Mouse (Mus musculus) liver, embryonic 13.5 days (tissue): ENCODE data around the gene Ptpro. TPM values are rescaled to one million over a fixed set of nuclear protein-coding genes. Genes with fewer than 3 reads are reported as not detected.

Experiments used
- ATAC-seq: fragments of 200-750 bp; cut with Nextera tagmentation; 2 replicates; pipeline ENCODE4 v1.8.0; 2017; ENCODE audit warnings: low read depth, mild to moderate bottlenecking, moderate number of reproducible peaks, moderate library complexity
- DNase-seq: peaks from one replicate; pipeline ENCODE4 v3.0.0; 2022
- H3K27ac ChIP-seq: fragments of 300-500 bp; sonication (generic); 2 replicates; pipeline ENCODE4 v1.5.1; 2015; ENCODE audit warnings: moderate library complexity, mild to moderate bottlenecking, inconsistent platforms
- H3K27me3 ChIP-seq: fragments of 300-500 bp; sonication (generic); 2 replicates; pipeline ENCODE4 v1.6.1; 2015; ENCODE audit warnings: mild to moderate bottlenecking, inconsistent platforms
- H3K36me3 ChIP-seq: fragments of 300-500 bp; sonication (generic); 2 replicates; pipeline ENCODE4 v1.6.1; 2015; ENCODE audit warnings: mild to moderate bottlenecking, inconsistent platforms
- H3K4me1 ChIP-seq: fragments of 300-500 bp; sonication (generic); replicated peaks from 2 replicates; pipeline ENCODE4 v1.6.1; 2015; ENCODE audit warnings: inconsistent platforms
- H3K4me2 ChIP-seq: fragments of 300-500 bp; sonication (generic); 2 replicates; pipeline ENCODE4 v1.6.1; 2015; ENCODE audit warnings: inconsistent platforms, mild to moderate bottlenecking, moderate library complexity
- H3K4me3 ChIP-seq: fragments of 300-500 bp; sonication (generic); replicated peaks from 2 replicates; pipeline ENCODE4 v1.5.1; 2015; ENCODE audit warnings: mild to moderate bottlenecking, inconsistent platforms
- H3K9ac ChIP-seq: fragments of 300-500 bp; sonication (generic); 2 replicates; pipeline ENCODE4 v1.6.1; 2015; ENCODE audit warnings: mild to moderate bottlenecking, inconsistent platforms
- H3K9me3 ChIP-seq: fragments of 300-500 bp; sonication (generic); replicated peaks from 2 replicates; pipeline ENCODE4 v1.6.1; 2016; ENCODE audit warnings: inconsistent platforms
- WGBS: fragments of 180-500 bp; shearing (Covaris S2); methylation state at CpG from one replicate; pipeline ENCODE4 v1.1.7; 2015; ENCODE audit not compliant: insufficient replicate concordance; 5-methylcytosine and 5-hydroxymethylcytosine counted together
- polyA plus RNA-seq: library from polyadenylated mRNA; unstranded; fragments of >200 nt; fragmentation: Nextera tagmentation; extraction: Ambion mirVana; gene quantifications from 2 replicates; pipeline ENCODE4 v1.2.1, GENCODE M21; 2015

Gene Ptpro
- polyA plus RNA-seq, 1 experiment from 2014 or later, result 0.32 TPM

DNA sequence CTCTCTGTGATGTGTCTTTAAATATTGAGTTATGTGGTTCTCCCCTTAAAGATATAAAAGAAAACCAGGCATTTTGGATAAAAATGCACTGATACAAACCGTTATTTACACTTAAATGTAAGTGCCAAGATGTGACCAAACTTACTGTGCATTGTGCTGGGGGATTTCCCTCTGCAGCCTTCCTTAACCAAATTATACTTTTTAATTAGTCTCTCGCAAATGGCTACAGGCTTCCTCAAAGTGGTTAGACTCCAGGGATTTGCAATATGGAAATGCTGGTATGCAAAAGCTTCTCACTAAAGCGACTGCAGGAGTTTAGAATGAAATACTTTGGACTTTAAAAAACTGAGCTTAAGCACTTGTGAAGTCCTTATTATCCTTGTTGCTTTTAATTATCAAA, 10.0 kb downstream of the Ptpro start:
- 56% methylated on average over 3 of the region's 3 CpGs for WGBS
- no peak for DNase-seq
- H3K4me1 ChIP-seq, result no peaks in the 10 kb centered on the region
- H3K9ac ChIP-seq, result no peak overlapping the region
- H3K4me3 ChIP-seq, result no peak overlapping the region
- no peaks in the 10 kb centered on the region for H3K36me3 ChIP-seq
- H3K9me3 ChIP-seq, result no peaks in the 10 kb centered on the region
- no peak overlapping the region for H3K4me2 ChIP-seq
- no peak for ATAC-seq
- no peaks in the 10 kb centered on the region for H3K27me3 ChIP-seq
- no peak overlapping the region for H3K27ac ChIP-seq

DNA sequence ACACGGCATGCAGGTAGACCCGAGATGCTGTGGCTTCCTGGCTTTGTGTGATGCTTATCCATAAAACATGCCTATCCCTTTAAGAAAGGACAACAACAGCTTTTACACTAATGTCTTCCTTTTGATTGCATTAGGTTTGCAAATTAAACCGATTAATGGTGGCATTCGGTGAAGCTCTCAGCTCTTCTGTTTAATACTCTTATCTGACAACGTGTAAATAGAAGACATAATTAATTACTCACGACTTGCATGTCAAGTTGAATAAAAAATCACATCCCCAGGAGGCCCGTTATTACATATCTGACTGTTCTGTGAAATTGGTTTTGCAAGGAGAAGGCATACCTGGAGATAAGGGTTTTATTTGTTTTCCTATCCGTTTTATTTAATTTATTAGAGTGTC, 15.9 kb downstream of the Ptpro start:
- no peaks in the 10 kb centered on the region for H3K4me1 ChIP-seq
- ATAC-seq, result no peak
- DNase-seq, result no peak
- no peak overlapping the region for H3K4me3 ChIP-seq
- no peaks in the 10 kb centered on the region for H3K36me3 ChIP-seq
- no peak overlapping the region for H3K9ac ChIP-seq
- no peaks in the 10 kb centered on the region for H3K27me3 ChIP-seq
- no peak overlapping the region for H3K4me2 ChIP-seq
- no peaks in the 10 kb centered on the region for H3K9me3 ChIP-seq
- no peak overlapping the region for H3K27ac ChIP-seq
- WGBS, result 58% methylated on average over 8 of the region's 8 CpGs

DNA sequence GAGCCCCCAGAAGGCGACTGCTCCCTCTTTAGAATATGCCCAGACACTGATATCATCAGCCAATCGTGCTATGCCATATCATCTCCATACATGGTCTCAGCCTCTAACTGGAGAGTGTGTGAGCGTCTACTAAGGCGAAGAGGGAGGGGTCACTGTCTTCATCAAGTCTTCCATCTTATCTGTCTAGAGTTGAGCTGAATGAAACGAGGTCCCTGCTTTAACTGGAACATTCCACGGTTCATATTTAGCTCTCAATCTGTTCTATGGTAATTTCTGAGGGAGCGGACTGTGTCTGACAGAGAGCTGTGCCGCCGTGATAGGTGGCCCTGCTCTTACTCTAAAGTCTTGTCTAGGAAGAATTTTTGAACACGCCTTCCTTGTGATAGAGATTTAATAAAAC, 16.5 kb downstream of the Ptpro start:
- Histone ChIP-seq H3K36me3 (no peaks in the 10 kb centered on the region), H3K27ac (no peak overlapping the region), H3K9me3 (no peaks in the 10 kb centered on the region), H3K4me3 (no peak overlapping the region), H3K9ac (no peak overlapping the region), H3K4me2 (no peak overlapping the region), H3K27me3 (no peaks in the 10 kb centered on the region), H3K4me1 (no peaks in the 10 kb centered on the region)
- ATAC-seq, result no peak
- WGBS, result 64% methylated on average over 10 of the region's 10 CpGs
- DNase-seq, result no peak

DNA sequence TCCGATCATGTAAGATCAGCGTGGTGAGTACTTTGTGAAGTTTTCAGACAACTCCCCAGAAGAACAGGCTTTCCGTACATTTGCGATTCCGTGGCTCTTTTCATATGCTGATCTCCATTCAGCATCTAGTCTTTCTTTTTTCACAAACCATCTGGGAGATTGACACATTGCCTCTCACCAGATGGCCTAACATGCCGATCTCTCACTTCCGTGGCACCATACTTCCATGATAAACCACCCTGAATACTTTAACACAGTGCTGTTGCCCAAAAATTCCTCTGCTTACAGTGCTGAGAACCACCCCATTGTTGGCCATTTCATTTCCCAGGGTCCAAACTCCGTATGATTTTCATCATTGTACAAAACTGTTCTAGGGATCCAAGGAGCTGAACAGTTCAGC, 20.4 kb downstream of the Ptpro start:
- Histone ChIP-seq H3K27ac (no peak overlapping the region), H3K9me3 (no peaks in the 10 kb centered on the region), H3K27me3 (no peaks in the 10 kb centered on the region), H3K4me2 (no peak overlapping the region), H3K36me3 (no peaks in the 10 kb centered on the region), H3K4me1 (no peaks in the 10 kb centered on the region), H3K9ac (no peak overlapping the region), H3K4me3 (no peak overlapping the region)
- DNase-seq (no peak), ATAC-seq (no peak)
- WGBS, result 76% methylated on average over 8 of the region's 8 CpGs

DNA sequence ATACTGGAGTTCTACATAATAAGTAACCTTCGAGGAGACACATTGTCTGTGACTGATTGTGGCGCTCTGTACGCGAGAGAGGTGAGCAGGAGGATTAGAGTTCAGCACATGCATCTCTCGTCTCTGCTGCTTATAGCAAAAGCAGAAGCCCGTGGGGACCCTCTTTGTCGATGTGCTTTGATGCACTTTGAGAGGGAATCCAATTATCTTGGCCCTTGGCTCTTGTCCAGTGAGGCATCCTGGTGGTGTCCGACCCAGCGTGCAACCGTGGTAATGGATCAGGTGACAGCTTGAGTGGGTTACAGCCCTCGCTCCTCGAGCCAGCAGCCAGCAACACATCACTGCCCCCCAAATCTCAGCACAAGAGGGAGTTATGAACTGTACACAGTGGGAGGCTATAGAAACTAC, 25.5 kb downstream of the Ptpro start:
- no peaks in the 10 kb centered on the region for H3K4me1 ChIP-seq
- no peak overlapping the region for H3K9ac ChIP-seq
- H3K36me3 ChIP-seq, result no peaks in the 10 kb centered on the region
- H3K27ac ChIP-seq, result no peak overlapping the region
- DNase-seq (no peak), ATAC-seq (no peak)
- no peak overlapping the region for H3K4me2 ChIP-seq
- 71% methylated on average over 12 of the region's 12 CpGs for WGBS
- H3K9me3 ChIP-seq, result no peaks in the 10 kb centered on the region
- no peaks in the 10 kb centered on the region for H3K27me3 ChIP-seq
- no peak overlapping the region for H3K4me3 ChIP-seq

- no peaks in the 10 kb centered on the region for H3K27me3 ChIP-seq
- H3K4me1 ChIP-seq, result no peaks in the 10 kb centered on the region
- H3K36me3 ChIP-seq, result no peaks in the 10 kb centered on the region
- DNase-seq (no peak), ATAC-seq (no peak)
- 75% methylated on average over 7 of the region's 7 CpGs for WGBS
- H3K4me3 ChIP-seq, result no peak overlapping the region
- no peak overlapping the region for H3K4me2 ChIP-seq
- H3K9me3 ChIP-seq, result no peaks in the 10 kb centered on the region
- H3K27ac ChIP-seq, result no peak overlapping the region
- H3K9ac ChIP-seq, result no peak overlapping the region
These were observed 27.5 kb downstream of the Ptpro start for GRCm38 (mm10) chr6:137279576-137279975.

GRCm38 (mm10) chr6:137281541-137282049, 29.5 kb downstream of the Ptpro start:
- WGBS, result 57% methylated on average over 6 of the region's 6 CpGs
- Histone ChIP-seq H3K27me3 (no peaks in the 10 kb centered on the region), H3K9me3 (no peaks in the 10 kb centered on the region), H3K4me2 (no peak overlapping the region), H3K36me3 (no peaks in the 10 kb centered on the region), H3K4me3 (no peak overlapping the region), H3K9ac (no peak overlapping the region), H3K4me1 (no peaks in the 10 kb centered on the region), H3K27ac (no peak overlapping the region)
- no peak for ATAC-seq
- no peak for DNase-seq

GRCm38 (mm10) chr6:137282050-137282449, 29.9 kb downstream of the Ptpro start:
- H3K4me3 ChIP-seq, result no peak overlapping the region
- H3K27ac ChIP-seq, result no peak overlapping the region
- H3K36me3 ChIP-seq, result no peaks in the 10 kb centered on the region
- DNase-seq (no peak), ATAC-seq (no peak)
- no peak overlapping the region for H3K9ac ChIP-seq
- H3K4me1 ChIP-seq, result no peaks in the 10 kb centered on the region
- H3K4me2 ChIP-seq, result no peak overlapping the region
- H3K27me3 ChIP-seq, result no peaks in the 10 kb centered on the region
- H3K9me3 ChIP-seq, result no peaks in the 10 kb centered on the region
- 63% methylated on average over 7 of the region's 7 CpGs for WGBS

- no peak for DNase-seq
- Histone ChIP-seq H3K27ac (no peak overlapping the region), H3K36me3 (no peaks in the 10 kb centered on the region), H3K9ac (no peak overlapping the region), H3K4me3 (no peak overlapping the region), H3K4me2 (no peak overlapping the region), H3K9me3 (no peaks in the 10 kb centered on the region), H3K27me3 (no peaks in the 10 kb centered on the region), H3K4me1 (no peaks in the 10 kb centered on the region)
- WGBS, result 66% methylated on average over 6 of the region's 6 CpGs
- ATAC-seq, result no peak
These were observed 34.3 kb downstream of the Ptpro start for GRCm38 (mm10) chr6:137286376-137286775.

DNA sequence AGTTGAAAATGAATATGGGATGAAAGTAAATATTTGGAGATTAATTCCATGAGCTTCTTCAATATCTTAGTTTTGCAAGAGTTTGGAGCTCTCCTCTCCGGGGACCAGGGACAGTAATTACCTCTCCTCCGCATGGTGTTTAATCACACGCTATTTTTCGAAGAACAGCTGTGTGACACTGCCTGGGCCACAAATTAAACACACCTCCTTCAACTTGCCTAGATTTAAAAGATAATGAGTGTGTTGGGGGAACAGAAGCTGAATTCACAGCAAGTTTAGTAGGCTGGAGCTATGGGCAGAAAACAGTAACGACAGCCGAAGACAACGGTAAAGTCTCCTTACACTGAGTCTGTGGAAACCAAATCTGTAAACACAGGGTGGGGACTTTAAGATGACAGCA, 35.7 kb downstream of the Ptpro start:
- Histone ChIP-seq H3K4me2 (no peak overlapping the region), H3K36me3 (no peaks in the 10 kb centered on the region), H3K4me1 (no peaks in the 10 kb centered on the region), H3K9ac (no peak overlapping the region), H3K4me3 (no peak overlapping the region), H3K9me3 (no peaks in the 10 kb centered on the region), H3K27me3 (no peaks in the 10 kb centered on the region), H3K27ac (no peak overlapping the region)
- ATAC-seq (no peak), DNase-seq (no peak)
- 80% methylated on average over 7 of the region's 7 CpGs for WGBS

- 83% methylated on average over 5 of the region's 5 CpGs for WGBS
- ATAC-seq, result no peak
- no peak for DNase-seq
- no peaks in the 10 kb centered on the region for H3K27me3 ChIP-seq
- H3K36me3 ChIP-seq, result no peaks in the 10 kb centered on the region
- no peak overlapping the region for H3K27ac ChIP-seq
- no peak overlapping the region for H3K4me2 ChIP-seq
- H3K9ac ChIP-seq, result no peak overlapping the region
- no peaks in the 10 kb centered on the region for H3K9me3 ChIP-seq
- no peak overlapping the region for H3K4me3 ChIP-seq
- no peaks in the 10 kb centered on the region for H3K4me1 ChIP-seq
These were observed 36.1 kb downstream of the Ptpro start for GRCm38 (mm10) chr6:137288264-137288663.

- Histone ChIP-seq H3K9me3 (no peaks in the 10 kb centered on the region), H3K4me3 (no peak overlapping the region), H3K9ac (no peak overlapping the region), H3K27me3 (no peaks in the 10 kb centered on the region), H3K4me2 (no peak overlapping the region), H3K36me3 (no peaks in the 10 kb centered on the region), H3K4me1 (no peaks in the 10 kb centered on the region), H3K27ac (no peak overlapping the region)
- no peak for DNase-seq
- no peak for ATAC-seq
- WGBS, result 35% methylated on average over 2 of the region's 2 CpGs
These were observed 40.3 kb downstream of the Ptpro start for GRCm38 (mm10) chr6:137292421-137292820.
